Mouse (Mus musculus): ENCODE data around the gene Cadm4.

DNA sequence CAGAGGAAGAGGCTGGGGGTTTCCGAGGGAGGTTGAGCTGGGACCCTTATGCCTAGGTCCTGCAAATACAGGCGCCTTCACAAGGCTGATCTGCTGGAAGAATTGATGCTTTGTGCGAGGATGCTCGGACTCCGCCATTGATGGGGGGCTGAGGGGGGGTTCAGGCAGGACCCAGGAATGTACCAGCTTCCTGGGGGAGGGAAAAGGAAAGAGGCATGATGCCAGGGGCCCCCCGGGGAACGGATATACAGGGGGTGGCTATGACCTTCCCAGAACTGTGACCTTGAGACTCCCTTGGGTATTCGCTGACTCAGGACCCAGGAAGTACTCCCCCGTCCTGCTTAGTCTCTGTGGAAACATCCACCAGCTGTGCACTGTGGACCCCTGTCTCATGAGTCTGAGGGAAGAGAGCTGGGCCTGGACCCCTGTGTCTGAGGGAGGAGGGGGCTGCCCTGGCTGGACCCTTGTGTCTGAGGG, 4.9 kb downstream of the Cadm4 start:
- TF ChIP-seq RCOR1 (conservative IDR thresholded peaks at IDR 0.05; ENCODE audit: low read depth, low read length) (no peak), BHLHE40 (IDR thresholded peaks at IDR 0.05; ENCODE audit: low read depth, low read length) (no peak), EP300 (IDR thresholded peaks at IDR 0.05; ENCODE audit: low read length) (no peak), POLR2A (IDR thresholded peaks at IDR 0.05; ENCODE audit: low read depth, low read length) (no peak), SMC3 (IDR thresholded peaks at IDR 0.05; ENCODE audit: low read depth, low read length) (no peak), KAT2A (IDR thresholded peaks at IDR 0.05; ENCODE audit: insufficient replicate concordance, low read length) (no peak), TCF12 (IDR thresholded peaks at IDR 0.05; ENCODE audit: low read depth, low read length) (no peak), CTCF (conservative IDR thresholded peaks at IDR 0.05 in 1 of 2, IDR thresholded peaks at IDR 0.05 in 1 of 2; ENCODE audit: low read depth in 2 of 2, low read length in 2 of 2) (no peak), JUN (IDR thresholded peaks at IDR 0.05; ENCODE audit: insufficient read depth, low read depth, low read length) (no peak), ZNF384 (IDR thresholded peaks at IDR 0.05; ENCODE audit: low read depth, low read length) (no peak), MYC (IDR thresholded peaks at IDR 0.05; ENCODE audit: low read depth, low read length) (no peak), MAZ (IDR thresholded peaks at IDR 0.05; ENCODE audit: low read depth, low read length) (no peak), TBP (conservative IDR thresholded peaks at IDR 0.05; ENCODE audit: low read depth, low read length) (no peak), ZC3H11A (IDR thresholded peaks at IDR 0.05; ENCODE audit: low read depth, low read length) (no peak)
